ENCODE assay signal across 20 mouse cellular contexts in genomic region chr2:153263053-153263452, GRCm38 (mm10). TPM values are rescaled to one million over a fixed set of nuclear protein-coding genes. Genes with fewer than 3 reads are reported as not detected.
A peak's percentile ranks its signal among the peaks of the same experiment; 100 is the strongest.
DNase-seq lines count a peak whose midpoint lies in the region; ATAC-seq and TF ChIP-seq lines count a peak whose summit lies in the region.
"Had no signal": no experiment of that assay in that cellular context is flagged by ENCODE, and none has a peak within 500 bp of the region (broad histone marks: within the 10 kb centered on the region; RNA-seq: fewer than 3 reads in every experiment).

No protein-coding gene starts in this region.

- no peak for TF ChIP-seq CTCF in G1E (IDR thresholded peaks at IDR 0.05; ENCODE audit: low read depth, low read length)
- TF ChIP-seq CTCF in thymus, adult 2 months (IDR thresholded peaks at IDR 0.05; ENCODE audit: borderline replicate concordance, control insufficient read depth, extremely low read depth, insufficient read depth, low read length, poor library complexity) = no peak
- no peak for TF ChIP-seq CTCF in lung, postnatal 0 days (IDR thresholded peaks at IDR 0.05)
- no peak for TF ChIP-seq CTCF in layer of hippocampus, adult 2 months (conservative IDR thresholded peaks at IDR 0.05)

- H3K4me2 ChIP-seq in lung, postnatal 0 days (replicated peaks; ENCODE audit: low read depth, low read length) = no peak overlapping the region
- H3K4me2 ChIP-seq: kidney, embryonic 15.5 days; limb, embryonic 15.5 days; neural tube, embryonic 15.5 days had no signal

- H3K27ac ChIP-seq in thymus, adult 2 months (ENCODE audit: control insufficient read depth, insufficient read depth, low read length) = peak overlapping the region; percentile 96
- H3K27ac ChIP-seq in lung, postnatal 0 days (ENCODE audit: low read length) = no peak overlapping the region
- no peak overlapping the region for H3K27ac ChIP-seq in layer of hippocampus, adult 2 months
- H3K27ac ChIP-seq: embryonic facial prominence, embryonic 10.5 days; hindbrain, postnatal 0 days; kidney, embryonic 15.5 days; limb, embryonic 15.5 days; neural tube, embryonic 15.5 days had no signal

- no peak for TF ChIP-seq POLR2A in thymus, adult 2 months (IDR thresholded peaks at IDR 0.05; ENCODE audit: control insufficient read depth, extremely low read depth, insufficient read depth, low read length, poor library complexity)

- WGBS in thymus, adult 2 months = 34% methylated on average over 7 of the region's 7 CpGs
- WGBS in lung, postnatal 0 days = 79% methylated on average over 7 of the region's 7 CpGs

- H3K4me3 ChIP-seq in G1E (ENCODE audit: low read depth, low read length) = no peak overlapping the region
- H3K4me3 ChIP-seq in thymus, adult 2 months (ENCODE audit: control insufficient read depth, insufficient read depth, low read length) = peak overlapping the region; percentile 28
- no peak overlapping the region for H3K4me3 ChIP-seq in lung, postnatal 0 days (ENCODE audit: low read depth, low read length)
- no peak overlapping the region for H3K4me3 ChIP-seq in layer of hippocampus, adult 2 months
- H3K4me3 ChIP-seq: embryonic facial prominence, embryonic 10.5 days; erythroblast, embryonic 14.5 days; kidney, embryonic 15.5 days; limb, embryonic 15.5 days; megakaryocyte, embryonic 14.5 days; neural tube, embryonic 15.5 days had no signal

- H3K9ac ChIP-seq in lung, postnatal 0 days (replicated peaks; ENCODE audit: low read depth) = no peak overlapping the region
- H3K9ac ChIP-seq: kidney, embryonic 15.5 days; limb, embryonic 15.5 days; liver, postnatal 0 days; neural tube, embryonic 15.5 days had no signal

- peaks cover 81% of the 10 kb centered on the region for H3K4me1 ChIP-seq in G1E (ENCODE audit: insufficient read depth, low read depth, low read length)
- H3K4me1 ChIP-seq in thymus, adult 2 months (replicated peaks; ENCODE audit: control insufficient read depth, insufficient read depth, low read length) = peaks cover 43% of the 10 kb centered on the region
- no peaks in the 10 kb centered on the region for H3K4me1 ChIP-seq in lung, postnatal 0 days (ENCODE audit: insufficient read depth, low read depth, low read length)
- H3K4me1 ChIP-seq: embryonic facial prominence, embryonic 10.5 days; neural tube, embryonic 15.5 days had no signal

- no peaks in the 10 kb centered on the region for H3K27me3 ChIP-seq in G1E (ENCODE audit: insufficient read depth, low read length)
- no peaks in the 10 kb centered on the region for H3K27me3 ChIP-seq in thymus, adult 2 months (ENCODE audit: control insufficient read depth, insufficient read depth, low read length)
- no peaks in the 10 kb centered on the region for H3K27me3 ChIP-seq in lung, postnatal 0 days (replicated peaks; ENCODE audit: insufficient read depth, low read length)
- H3K27me3 ChIP-seq: kidney, embryonic 15.5 days; limb, embryonic 15.5 days; megakaryocyte, embryonic 14.5 days; neural tube, embryonic 15.5 days had no signal

- intact Hi-C loops in gastrocnemius, postnatal 14 days (cut with DNase I; ENCODE audit: low total_unique reads) = no loop called here

- TF ChIP-seq EP300 in lung, postnatal 0 days (IDR thresholded peaks at IDR 0.05) = no peak

- no peak for ATAC-seq in G1E (ENCODE audit: extremely low read depth, insufficient number of reproducible peaks, low FRiP score, poor library complexity, severe bottlenecking)
- peak; percentile 67 for ATAC-seq in megakaryocyte, adult 5-6 weeks (ENCODE audit: poor library complexity, severe bottlenecking)
- no peak for ATAC-seq in lung, postnatal 0 days
- ATAC-seq: forebrain, embryonic 16.5 days; hindbrain, postnatal 0 days; liver, postnatal 0 days had no signal

- no peaks in the 10 kb centered on the region for H3K9me3 ChIP-seq in G1E (replicated peaks)
- H3K9me3 ChIP-seq in lung, postnatal 0 days (ENCODE audit: low read length) = no peaks in the 10 kb centered on the region
- H3K9me3 ChIP-seq: embryonic facial prominence, embryonic 10.5 days; kidney, embryonic 15.5 days; limb, embryonic 15.5 days; neural tube, embryonic 15.5 days had no signal

- H3K36me3 ChIP-seq in G1E (replicated peaks) = peaks cover 75% of the 10 kb centered on the region
- no peaks in the 10 kb centered on the region for H3K36me3 ChIP-seq in thymus, adult 2 months (ENCODE audit: control insufficient read depth, insufficient read depth, low read length)
- H3K36me3 ChIP-seq in lung, postnatal 0 days (ENCODE audit: insufficient read depth, low read length) = peaks cover 6% of the 10 kb centered on the region; the same call in 1 of the 2 replicates

- DNase-seq in CD4-positive helper T cell, adult 2 months (ENCODE audit: low read depth, low spot score) = peak; percentile 89
- DNase-seq in G1E (ENCODE audit: low spot score) = peak; percentile 40
- DNase-seq in thymus, adult 2 months = peak; percentile 65
- no peak for DNase-seq in gastrocnemius, postnatal 14 days
- DNase-seq in lung, postnatal 0 days (ENCODE audit: low spot score) = no peak
- no peak for DNase-seq in Muller cell, postnatal 12 days (ENCODE audit: inconsistent ontology term)
- no peak for DNase-seq in layer of hippocampus, adult 2 months (ENCODE audit: low spot score in 2 of 2)
- DNase-seq: adrenal gland, postnatal 10 days; cerebellum, adult 9-11 months; liver, postnatal 0 days; retina, postnatal 1 day had no signal

RNA-seq across cellular contexts. Expression of gene Pofut1, which starts 21.7 kb away (rescaled TPM):
- total RNA-seq in G1E (2014; fragmentation: Nextera tagmentation) (26.5 and 33.7 TPM in 2 replicates), G1E (2017) (29.5 and 30.0 TPM in 2 replicates)
- polyA plus RNA-seq in G1E (2012) = 11.2 and 12.8 TPM in 2 replicates
- total RNA-seq in megakaryocyte, adult 5-6 weeks (2015) = 6.2 and 8.1 TPM in 2 replicates
- total RNA-seq in megakaryocyte, adult 5-6 weeks (2017) = 12.2 and 12.8 TPM in 2 replicates
- 30.2 and 30.8 TPM in 2 replicates for polyA plus RNA-seq in thymus, adult 2 months (2012; rRNA removed)
- 10 to 100 TPM; 13.9 to 16.2 TPM for total RNA-seq in gastrocnemius, postnatal 14 days (2021)
- polyA plus RNA-seq in lung, postnatal 0 days (2015; fragmentation: Nextera tagmentation; extraction: Ambion mirVana) = 2.8 and 3.1 TPM in 2 replicates
- total RNA-seq in layer of hippocampus, adult 2 months (2021) = 10 to 100 TPM; 16.6 to 19.4 TPM

RNA-seq across cellular contexts. Expression of gene Plagl2, which starts 21.8 kb away (rescaled TPM):
- total RNA-seq in G1E (2014; fragmentation: Nextera tagmentation) (106 and 108 TPM in 2 replicates), G1E (2017) (11.0 and 12.5 TPM in 2 replicates)
- polyA plus RNA-seq in G1E (2012) = 27.5 and 35.9 TPM in 2 replicates
- total RNA-seq in megakaryocyte, adult 5-6 weeks (2015) = 40.6 and 43.8 TPM in 2 replicates
- total RNA-seq in megakaryocyte, adult 5-6 weeks (2017) = 5.7 and 9.1 TPM in 2 replicates
- 29.3 and 34.4 TPM in 2 replicates for polyA plus RNA-seq in thymus, adult 2 months (2012; rRNA removed)
- total RNA-seq in gastrocnemius, postnatal 14 days (2021) = 1 to 10 TPM; 3.5 to 5.8 TPM
- polyA plus RNA-seq in lung, postnatal 0 days (2015; fragmentation: Nextera tagmentation; extraction: Ambion mirVana) = 6.8 and 7.1 TPM in 2 replicates
- total RNA-seq in layer of hippocampus, adult 2 months (2021) = 1 to 10 TPM; 5.5 to 5.8 TPM

RNA-seq across cellular contexts. Expression of gene Kif3b, which starts 28.2 kb away (rescaled TPM):
- total RNA-seq in G1E (2014; fragmentation: Nextera tagmentation) (12.0 and 12.9 TPM in 2 replicates), G1E (2017) (25.2 and 26.1 TPM in 2 replicates)
- 3.0 and 3.7 TPM in 2 replicates for polyA plus RNA-seq in G1E (2012)
- 13.2 and 16.5 TPM in 2 replicates for total RNA-seq in megakaryocyte, adult 5-6 weeks (2015)
- 23.5 and 30.2 TPM in 2 replicates for total RNA-seq in megakaryocyte, adult 5-6 weeks (2017)
- polyA plus RNA-seq in thymus, adult 2 months (2012; rRNA removed) = 13.0 and 15.7 TPM in 2 replicates
- 1 to 10 TPM; 4.4 to 4.9 TPM for total RNA-seq in gastrocnemius, postnatal 14 days (2021)
- 4.7 and 5.2 TPM in 2 replicates for polyA plus RNA-seq in lung, postnatal 0 days (2015; fragmentation: Nextera tagmentation; extraction: Ambion mirVana)
- total RNA-seq in layer of hippocampus, adult 2 months (2021) = 10 to 100 TPM; 50.6 to 55.7 TPM

RNA-seq across cellular contexts. Expression of gene Tspyl3, which starts 37.8 kb away (rescaled TPM):
- total RNA-seq in G1E (2014; fragmentation: Nextera tagmentation) = 1.1 TPM in 1 of 2 replicates, not detected in the other
- total RNA-seq in G1E (2017) = 0.23 and 0.27 TPM in 2 replicates
- polyA plus RNA-seq in G1E (2012) = 0.27 and 0.32 TPM in 2 replicates
- 5.6 and 6.2 TPM in 2 replicates for total RNA-seq in megakaryocyte, adult 5-6 weeks (2015)
- 4.0 and 6.5 TPM in 2 replicates for total RNA-seq in megakaryocyte, adult 5-6 weeks (2017)
- 44.6 and 45.4 TPM in 2 replicates for polyA plus RNA-seq in thymus, adult 2 months (2012; rRNA removed)
- total RNA-seq in gastrocnemius, postnatal 14 days (2021) = 1 to 10 TPM; 1.7 to 1.8 TPM
- polyA plus RNA-seq in lung, postnatal 0 days (2015; fragmentation: Nextera tagmentation; extraction: Ambion mirVana) = 4.7 and 5.5 TPM in 2 replicates
- total RNA-seq in layer of hippocampus, adult 2 months (2021) = 10 to 100 TPM; 20.6 to 22.5 TPM

Comparison
In these comparisons a context has a peak if more than half of its experiments do, and no peak if none do; other contexts are left out.
1. DNase-seq: peak in CD4-positive helper T cell, adult 2 months (single experiment), G1E (single experiment) and thymus, adult 2 months (single experiment); none in gastrocnemius, postnatal 14 days (single experiment), lung, postnatal 0 days (single experiment), Muller cell, postnatal 12 days (single experiment) and layer of hippocampus, adult 2 months (0 of 2).